Mouse (Mus musculus) liver, adult 2 months (tissue): Measurements from ENCODE around the gene Abcg5.

Experiments used
- CTCF ChIP-seq: fragments of 200-500 bp; IDR thresholded peaks from 2 replicates; pipeline ENCODE4 v1.5.1; 2011; ENCODE audit warnings: low read depth, low read length, control low read depth
- POLR2A ChIP-seq: fragments of 200-500 bp; IDR thresholded peaks from 2 replicates; pipeline ENCODE4 v1.6.1; 2011; ENCODE audit warnings: low read length, control low read depth; ENCODE audit not compliant: insufficient read depth; ENCODE audit errors: extremely low read depth

GRCm38 (mm10) chr17:84682734-84683717, at the start of gene Abcg5:
- peak; percentile 36; the same call in 1 of the 2 replicates for TF ChIP-seq CTCF
- TF ChIP-seq POLR2A: peak; percentile 52; the same call in 1 of the 2 replicates
